Mouse (Mus musculus): ENCODE results near the gene Gm17482. TPM values are rescaled to one million over a fixed set of nuclear protein-coding genes. Genes with fewer than 3 reads are reported as not detected.

Gene Gm17482
- polyA plus RNA-seq, 1 experiment, result not detected

- H3K27ac ChIP-seq (ENCODE audit: insufficient read depth, low read length), result no peak overlapping the region
- no peaks in the 10 kb centered on the region for H3K36me3 ChIP-seq (ENCODE audit: control insufficient read depth, insufficient read depth, low read length, poor library complexity, severe bottlenecking)
- H3K9ac ChIP-seq (ENCODE audit: low read depth, poor library complexity, severe bottlenecking), result no peak overlapping the region
Observed at GRCm38 (mm10) chr6:115270085-115270484, 42.9 kb downstream of the Gm17482 start.

GRCm38 (mm10) chr6:115271326-115271725 is 44.2 kb downstream of the Gm17482 start:
- Histone ChIP-seq H3K27me3 (ENCODE audit: control insufficient read depth, insufficient read depth, low read length, poor library complexity, severe bottlenecking) (no peaks in the 10 kb centered on the region), H3K9me3 (replicated peaks; ENCODE audit: control insufficient read depth, insufficient read depth, low read length, poor library complexity, severe bottlenecking) (no peaks in the 10 kb centered on the region), H3K9ac (ENCODE audit: low read depth, poor library complexity, severe bottlenecking) (no peak overlapping the region), H3K4me1 (ENCODE audit: control insufficient read depth, insufficient read depth, low read length) (no peaks in the 10 kb centered on the region), H3K36me3 (ENCODE audit: control insufficient read depth, insufficient read depth, low read length, poor library complexity, severe bottlenecking) (no peaks in the 10 kb centered on the region), H3K4me3 (ENCODE audit: low read depth, low read length) (no peak overlapping the region), H3K27ac (ENCODE audit: insufficient read depth, low read length) (no peak overlapping the region)
- no peak for TF ChIP-seq EP300 (IDR thresholded peaks at IDR 0.05; ENCODE audit: insufficient read depth, low read depth, low read length)
- TF ChIP-seq POLR2A (IDR thresholded peaks at IDR 0.05; ENCODE audit: insufficient read depth, low read length), result no peak

More at GRCm38 (mm10) chr6:115270085-115270484, 42.9 kb downstream of the Gm17482 start:
- no peaks in the 10 kb centered on the region for H3K27me3 ChIP-seq (ENCODE audit: control insufficient read depth, insufficient read depth, low read length, poor library complexity, severe bottlenecking)
- H3K4me1 ChIP-seq (ENCODE audit: control insufficient read depth, insufficient read depth, low read length), result no peaks in the 10 kb centered on the region
- no peaks in the 10 kb centered on the region for H3K9me3 ChIP-seq (replicated peaks; ENCODE audit: control insufficient read depth, insufficient read depth, low read length, poor library complexity, severe bottlenecking)
- no peak overlapping the region for H3K4me3 ChIP-seq (ENCODE audit: low read depth, low read length)
- TF ChIP-seq EP300 (IDR thresholded peaks at IDR 0.05; ENCODE audit: insufficient read depth, low read depth, low read length) (no peak), CTCF (IDR thresholded peaks at IDR 0.05; ENCODE audit: low read depth, low read length) (no peak), POLR2A (IDR thresholded peaks at IDR 0.05; ENCODE audit: insufficient read depth, low read length) (no peak)

- Histone ChIP-seq H3K4me3 (ENCODE audit: low read depth, low read length) (no peak overlapping the region), H3K9me3 (replicated peaks; ENCODE audit: control insufficient read depth, insufficient read depth, low read length, poor library complexity, severe bottlenecking) (no peaks in the 10 kb centered on the region), H3K36me3 (ENCODE audit: control insufficient read depth, insufficient read depth, low read length, poor library complexity, severe bottlenecking) (no peaks in the 10 kb centered on the region), H3K9ac (ENCODE audit: low read depth, poor library complexity, severe bottlenecking) (no peak overlapping the region), H3K4me1 (ENCODE audit: control insufficient read depth, insufficient read depth, low read length) (no peaks in the 10 kb centered on the region), H3K27me3 (ENCODE audit: control insufficient read depth, insufficient read depth, low read length, poor library complexity, severe bottlenecking) (no peaks in the 10 kb centered on the region), H3K27ac (ENCODE audit: insufficient read depth, low read length) (no peak overlapping the region)
- TF ChIP-seq POLR2A (IDR thresholded peaks at IDR 0.05; ENCODE audit: insufficient read depth, low read length) (no peak), CTCF (IDR thresholded peaks at IDR 0.05; ENCODE audit: low read depth, low read length) (no peak), EP300 (IDR thresholded peaks at IDR 0.05; ENCODE audit: insufficient read depth, low read depth, low read length) (no peak)
Observed at GRCm38 (mm10) chr6:115271866-115272271, 44.7 kb downstream of the Gm17482 start.

GRCm38 (mm10) chr6:115273346-115273745 is 46.2 kb downstream of the Gm17482 start:
- no peaks in the 10 kb centered on the region for H3K36me3 ChIP-seq (ENCODE audit: control insufficient read depth, insufficient read depth, low read length, poor library complexity, severe bottlenecking)
- H3K27ac ChIP-seq (ENCODE audit: insufficient read depth, low read length), result no peak overlapping the region
- H3K27me3 ChIP-seq (ENCODE audit: control insufficient read depth, insufficient read depth, low read length, poor library complexity, severe bottlenecking), result no peaks in the 10 kb centered on the region
- no peaks in the 10 kb centered on the region for H3K9me3 ChIP-seq (replicated peaks; ENCODE audit: control insufficient read depth, insufficient read depth, low read length, poor library complexity, severe bottlenecking)
- no peak overlapping the region for H3K9ac ChIP-seq (ENCODE audit: low read depth, poor library complexity, severe bottlenecking)
- H3K4me1 ChIP-seq (ENCODE audit: control insufficient read depth, insufficient read depth, low read length), result no peaks in the 10 kb centered on the region
- no peak overlapping the region for H3K4me3 ChIP-seq (ENCODE audit: low read depth, low read length)
- TF ChIP-seq POLR2A (IDR thresholded peaks at IDR 0.05; ENCODE audit: insufficient read depth, low read length) (no peak), EP300 (IDR thresholded peaks at IDR 0.05; ENCODE audit: insufficient read depth, low read depth, low read length) (no peak), CTCF (IDR thresholded peaks at IDR 0.05; ENCODE audit: low read depth, low read length) (no peak)

GRCm38 (mm10) chr6:115274705-115275104 is 47.6 kb downstream of the Gm17482 start:
- no peak overlapping the region for H3K27ac ChIP-seq (ENCODE audit: insufficient read depth, low read length)
- H3K27me3 ChIP-seq (ENCODE audit: control insufficient read depth, insufficient read depth, low read length, poor library complexity, severe bottlenecking), result no peaks in the 10 kb centered on the region
- no peak for TF ChIP-seq POLR2A (IDR thresholded peaks at IDR 0.05; ENCODE audit: insufficient read depth, low read length)
- TF ChIP-seq EP300 (IDR thresholded peaks at IDR 0.05; ENCODE audit: insufficient read depth, low read depth, low read length), result no peak
- no peak for TF ChIP-seq CTCF (IDR thresholded peaks at IDR 0.05; ENCODE audit: low read depth, low read length)
- H3K4me1 ChIP-seq (ENCODE audit: control insufficient read depth, insufficient read depth, low read length), result no peaks in the 10 kb centered on the region
- H3K9ac ChIP-seq (ENCODE audit: low read depth, poor library complexity, severe bottlenecking), result no peak overlapping the region
- no peak overlapping the region for H3K4me3 ChIP-seq (ENCODE audit: low read depth, low read length)
- no peaks in the 10 kb centered on the region for H3K36me3 ChIP-seq (ENCODE audit: control insufficient read depth, insufficient read depth, low read length, poor library complexity, severe bottlenecking)
- no peaks in the 10 kb centered on the region for H3K9me3 ChIP-seq (replicated peaks; ENCODE audit: control insufficient read depth, insufficient read depth, low read length, poor library complexity, severe bottlenecking)

GRCm38 (mm10) chr6:115275116-115275815 is 48.1 kb downstream of the Gm17482 start:
- no peaks in the 10 kb centered on the region for H3K27me3 ChIP-seq (ENCODE audit: control insufficient read depth, insufficient read depth, low read length, poor library complexity, severe bottlenecking)
- TF ChIP-seq POLR2A (IDR thresholded peaks at IDR 0.05; ENCODE audit: insufficient read depth, low read length) (no peak), CTCF (IDR thresholded peaks at IDR 0.05; ENCODE audit: low read depth, low read length) (no peak), EP300 (IDR thresholded peaks at IDR 0.05; ENCODE audit: insufficient read depth, low read depth, low read length) (no peak)
- no peak overlapping the region for H3K9ac ChIP-seq (ENCODE audit: low read depth, poor library complexity, severe bottlenecking)
- H3K4me3 ChIP-seq (ENCODE audit: low read depth, low read length), result no peak overlapping the region
- H3K36me3 ChIP-seq (ENCODE audit: control insufficient read depth, insufficient read depth, low read length, poor library complexity, severe bottlenecking), result no peaks in the 10 kb centered on the region
- no peaks in the 10 kb centered on the region for H3K9me3 ChIP-seq (replicated peaks; ENCODE audit: control insufficient read depth, insufficient read depth, low read length, poor library complexity, severe bottlenecking)
- H3K27ac ChIP-seq (ENCODE audit: insufficient read depth, low read length), result no peak overlapping the region
- no peaks in the 10 kb centered on the region for H3K4me1 ChIP-seq (ENCODE audit: control insufficient read depth, insufficient read depth, low read length)
